Mouse (Mus musculus): ENCODE results near the gene Fam166b.
A peak's percentile ranks its signal among the peaks of the same experiment; 100 is the strongest.

The Fam166b gene

DNA sequence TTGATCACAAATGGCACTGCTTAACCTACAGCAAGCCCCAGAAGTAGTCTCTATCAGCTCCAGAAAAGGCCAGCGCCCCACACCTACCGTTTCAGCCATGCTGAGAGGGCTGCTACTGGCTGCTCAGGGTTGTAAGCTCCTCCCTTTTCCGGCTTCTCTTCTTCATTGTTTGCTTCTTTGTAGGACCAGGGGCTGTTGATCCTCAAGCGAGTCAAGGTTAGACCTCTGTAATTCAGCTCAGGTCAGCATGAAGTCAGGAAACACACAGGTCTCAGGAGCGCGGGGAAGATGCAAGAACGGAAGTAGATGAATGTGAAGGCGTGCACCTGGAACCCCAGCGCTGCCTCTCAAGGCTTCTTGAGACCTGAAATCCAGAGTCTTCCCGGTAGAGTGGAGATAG is 24.2 kb downstream of the Fam166b start:
- no peak for DNase-seq (ENCODE audit: low spot score)

DNA sequence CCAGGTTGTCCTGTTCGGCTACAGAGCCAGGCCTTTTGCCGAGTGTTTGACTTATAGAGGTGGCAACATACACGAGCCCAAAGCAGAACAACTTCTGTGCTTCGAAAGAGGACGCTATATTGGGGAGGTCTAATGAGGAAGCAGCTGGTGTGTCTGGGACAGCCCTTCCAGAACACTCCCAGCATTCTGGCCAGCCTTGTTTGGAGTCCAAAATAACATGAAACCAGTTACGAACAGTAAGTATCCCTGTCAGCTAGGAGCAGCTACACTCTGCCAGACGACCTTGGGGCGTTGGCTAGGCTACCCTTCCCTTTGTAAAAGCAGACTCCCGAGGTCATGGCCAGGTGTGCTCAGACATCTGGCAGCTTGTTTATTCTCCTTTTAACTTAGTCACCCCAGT is 26.7 kb downstream of the Fam166b start:
- DNase-seq (ENCODE audit: low spot score) = no peak

DNA sequence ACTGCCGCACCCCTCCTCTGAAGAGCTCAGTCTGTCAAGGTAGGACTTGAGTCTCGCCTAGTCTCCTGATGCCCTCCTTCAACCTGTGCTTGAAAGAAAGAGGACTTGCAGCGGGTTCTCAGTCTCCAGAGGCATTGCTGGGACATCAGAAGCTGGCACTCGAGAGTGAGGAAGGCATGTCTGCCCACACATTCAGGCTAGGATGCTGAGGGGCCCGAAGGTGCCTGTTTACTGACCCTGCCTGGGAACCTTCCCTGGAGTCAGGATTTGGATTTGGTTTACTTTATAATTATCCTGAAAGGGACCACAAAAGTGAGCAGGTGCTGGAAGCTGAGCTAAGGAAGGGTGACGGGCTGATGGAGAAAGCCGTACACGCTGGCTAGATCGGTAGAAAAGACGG is 27.4 kb downstream of the Fam166b start:
- DNase-seq (ENCODE audit: low spot score) = no peak

DNA sequence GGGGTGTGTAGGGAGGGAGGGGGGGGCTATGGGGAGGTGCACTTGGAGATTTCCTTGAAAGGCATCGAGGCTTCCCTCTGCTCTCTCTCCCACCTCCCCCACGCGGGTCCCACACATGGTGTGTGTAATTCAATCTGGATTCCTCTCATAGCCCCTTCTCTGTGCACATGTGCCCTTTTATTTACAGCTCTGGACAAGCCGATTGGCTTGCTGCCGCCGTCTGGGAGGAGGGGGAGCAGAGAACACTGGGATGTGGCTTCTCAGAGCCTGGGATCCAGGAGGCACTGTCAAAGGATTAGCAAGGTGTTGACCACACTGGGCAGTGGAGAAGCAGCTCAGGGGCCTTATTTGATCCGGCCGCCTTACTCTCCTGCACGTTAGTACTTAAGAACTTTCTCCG is 28.0 kb downstream of the Fam166b start:
- no peak for DNase-seq (ENCODE audit: low spot score)

GRCm38 (mm10) chr4:43399391-43400131 is 29.4 kb downstream of the Fam166b start:
- no peak for DNase-seq (ENCODE audit: low spot score)

GRCm38 (mm10) chr4:43398829-43399331 is 30.1 kb downstream of the Fam166b start:
- no peak for DNase-seq (ENCODE audit: low spot score)

GRCm38 (mm10) chr4:43398014-43398413 is 30.9 kb downstream of the Fam166b start:
- DNase-seq (ENCODE audit: low spot score) = no peak

- no peak for DNase-seq (ENCODE audit: low spot score)
These were observed 32.6 kb downstream of the Fam166b start for GRCm38 (mm10) chr4:43396381-43396780.

GRCm38 (mm10) chr4:43395836-43396235 is 33.1 kb downstream of the Fam166b start:
- no peak for DNase-seq (ENCODE audit: low spot score)

DNA sequence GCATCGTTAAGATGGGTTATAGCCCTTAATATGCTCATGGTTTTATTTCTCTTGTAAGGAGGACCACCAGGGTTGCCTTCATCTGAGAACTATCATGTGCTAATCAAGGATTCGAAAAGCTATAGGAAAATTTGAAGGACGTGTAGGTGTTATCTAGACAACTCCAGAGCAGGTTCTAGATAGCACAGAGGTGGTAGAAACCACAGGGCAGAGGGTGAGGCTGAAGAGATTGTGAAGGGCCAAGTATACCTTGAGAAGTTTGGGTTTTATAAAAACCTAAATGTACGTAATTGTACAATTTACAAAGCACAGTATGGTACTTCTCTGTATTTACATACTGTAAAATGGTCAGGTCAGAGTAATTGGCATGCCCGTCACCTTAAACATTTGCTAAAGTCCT is 33.8 kb downstream of the Fam166b start:
- no peak for DNase-seq (ENCODE audit: low spot score)

GRCm38 (mm10) chr4:43394345-43394891 is 34.5 kb downstream of the Fam166b start:
- DNase-seq (ENCODE audit: low spot score) = peak; percentile 74

- no peak for DNase-seq (ENCODE audit: low spot score)
These were observed 37.3 kb downstream of the Fam166b start for GRCm38 (mm10) chr4:43391521-43392050.

GRCm38 (mm10) chr4:43389845-43390440 is 39.0 kb downstream of the Fam166b start:
- DNase-seq (ENCODE audit: low spot score) = no peak

- no peak for DNase-seq (ENCODE audit: low spot score)
These were observed 39.5 kb downstream of the Fam166b start for GRCm38 (mm10) chr4:43389390-43389789.

DNA sequence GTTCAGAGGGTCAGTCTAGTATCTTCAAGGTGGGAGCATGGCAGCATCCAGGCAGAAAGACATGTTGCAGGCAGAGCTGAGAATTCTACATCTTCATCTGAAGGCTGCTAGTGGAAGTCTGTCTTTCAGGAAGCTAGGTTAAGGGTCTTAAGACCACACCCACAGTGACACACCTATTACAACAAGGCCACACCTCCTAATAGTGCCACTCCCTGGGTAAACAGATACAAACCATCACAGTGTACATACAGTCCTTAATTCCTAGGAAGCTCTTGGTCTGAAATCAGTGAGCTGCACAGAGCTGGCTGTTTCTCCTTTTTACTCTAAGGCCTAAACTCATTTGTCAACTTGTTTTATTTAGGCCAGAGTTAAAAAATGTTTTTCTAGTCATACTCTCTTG is 42.0 kb downstream of the Fam166b start:
- no peak for DNase-seq (ENCODE audit: low spot score)

DNA sequence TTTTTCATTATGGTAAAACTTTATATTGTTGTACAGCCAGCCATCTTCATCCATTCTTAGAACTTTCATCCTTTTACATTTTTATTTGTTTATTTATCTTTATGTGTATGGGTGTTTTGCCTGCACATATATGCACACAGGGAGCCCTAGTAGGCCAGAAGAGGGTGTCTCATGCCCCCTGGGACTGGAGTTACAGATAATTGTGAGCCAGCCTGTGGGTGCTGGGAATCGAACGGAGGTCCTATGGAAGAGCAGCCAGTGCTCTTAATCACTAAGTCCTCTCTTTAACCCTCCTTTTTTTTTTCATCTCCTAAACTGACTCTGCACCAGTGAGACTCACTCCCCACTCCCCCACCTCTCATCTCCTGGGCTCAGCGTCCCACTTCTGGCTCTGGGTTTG is 44.4 kb downstream of the Fam166b start:
- DNase-seq (ENCODE audit: low spot score) = no peak

DNA sequence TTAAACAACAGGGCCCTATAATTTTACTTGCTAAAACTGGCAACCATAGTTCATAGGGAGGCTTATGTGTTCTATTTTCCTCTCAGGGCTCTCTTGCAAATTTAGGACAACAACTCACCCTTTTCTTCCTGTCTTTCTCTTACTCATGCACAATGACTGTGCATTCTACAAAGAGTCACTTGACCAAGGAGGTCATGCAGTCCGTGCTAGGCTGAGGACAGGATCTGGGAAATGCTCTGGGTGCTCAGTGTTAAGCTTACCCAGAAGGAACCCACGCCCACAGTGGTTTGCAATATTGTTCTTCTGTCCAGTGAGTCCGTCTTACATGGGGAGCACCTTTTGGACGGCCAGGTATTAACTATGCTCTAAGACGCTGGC is 44.9 kb downstream of the Fam166b start:
- DNase-seq (ENCODE audit: low spot score) = no peak

DNA sequence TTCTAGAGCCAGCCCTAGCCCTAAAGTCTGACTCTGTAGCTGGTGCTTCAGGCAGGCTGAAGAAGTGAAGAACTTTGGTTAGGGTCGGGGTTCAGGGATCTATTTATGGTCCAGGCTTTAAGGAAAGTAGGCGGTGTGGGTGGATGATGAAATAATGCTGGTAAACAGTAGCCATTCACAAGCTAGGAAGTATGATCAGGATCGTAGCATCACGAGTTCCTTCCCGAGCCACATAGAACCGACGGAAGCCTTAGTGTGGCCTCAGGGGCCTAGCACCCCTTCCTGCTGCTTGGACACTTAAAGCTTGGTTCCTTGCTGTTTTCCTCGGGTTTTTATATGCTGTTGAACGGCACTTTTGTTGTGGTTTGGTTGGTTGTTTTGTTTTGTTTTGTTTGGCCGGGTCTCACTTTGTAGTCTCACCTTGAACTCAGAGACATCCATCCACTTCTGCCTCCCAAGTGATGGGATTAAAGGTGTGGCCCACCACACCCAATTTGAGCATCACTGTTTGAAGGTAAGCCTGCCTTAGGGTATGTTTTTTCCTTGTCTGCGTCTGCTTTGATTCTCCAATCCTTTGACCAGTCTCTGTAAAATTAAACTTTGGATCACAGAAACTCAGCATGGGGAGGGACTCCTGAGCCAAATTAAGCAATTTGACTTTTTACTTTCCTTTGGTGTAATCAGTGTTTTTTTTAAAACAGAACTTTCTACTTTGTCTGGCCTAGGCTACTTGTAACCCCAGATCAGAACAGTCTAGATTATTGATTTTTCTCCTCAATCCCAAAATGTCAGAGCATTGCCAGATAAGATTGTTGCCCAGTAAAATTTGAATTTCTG is 45.5 kb downstream of the Fam166b start:
- DNase-seq (ENCODE audit: low spot score) = no peak

- DNase-seq (ENCODE audit: low spot score) = no peak
These were observed 46.5 kb downstream of the Fam166b start for GRCm38 (mm10) chr4:43382155-43383020.

DNA sequence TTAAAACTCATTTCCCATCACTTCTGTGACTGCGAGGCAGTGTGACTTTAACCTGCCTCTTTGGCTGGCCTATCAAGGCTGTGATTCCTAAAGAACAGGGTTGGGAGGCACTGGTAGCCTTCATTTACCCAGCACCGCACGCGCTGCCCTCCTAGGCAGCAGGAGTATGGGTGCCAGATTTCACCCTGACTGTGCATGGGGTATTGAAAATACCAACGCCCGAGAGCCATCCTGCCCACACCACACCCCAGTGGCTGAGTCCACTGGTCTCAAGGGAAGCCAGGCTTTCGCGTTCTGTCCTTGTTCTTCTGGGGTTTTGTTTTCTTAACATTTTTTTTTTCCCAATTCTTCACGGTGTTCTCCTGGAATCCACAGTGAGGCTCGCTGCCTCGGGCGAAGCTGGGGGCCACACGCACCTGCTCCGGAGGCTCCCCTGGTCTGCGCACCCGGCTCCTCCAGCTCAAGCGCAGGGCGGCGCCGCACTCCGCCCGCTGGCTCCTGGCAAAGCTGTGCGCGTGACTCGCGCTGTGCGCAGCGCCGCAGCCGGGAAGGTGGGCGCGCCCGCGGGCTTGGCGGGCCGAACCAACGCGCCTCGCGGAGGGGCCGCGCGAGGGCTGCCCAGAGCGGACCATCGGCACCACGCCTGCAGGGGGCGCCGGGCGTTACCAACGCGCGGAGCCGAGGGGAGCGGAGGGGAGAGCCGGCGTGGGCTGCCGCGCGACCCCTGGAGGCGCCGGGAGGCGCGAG is 47.4 kb downstream of the Fam166b start, which contains the start of gene Rusc2:
TSS of gene Rusc2 (plus strand) at position 572 of the 747 bp plus-strand sequence.
- DNase-seq (ENCODE audit: low spot score) = peak; percentile 86
